Mouse (Mus musculus) mature B cell (primary cell): ENCODE measurements around the gene Gm20521.

Source experiments
- in situ Hi-C: fragments of 300-500 bp; cut with MboI; formaldehyde crosslinking; loops from 2 replicates; pipeline ENCODE4 v1.14.3; 2019

Gene Gm20521

DNA sequence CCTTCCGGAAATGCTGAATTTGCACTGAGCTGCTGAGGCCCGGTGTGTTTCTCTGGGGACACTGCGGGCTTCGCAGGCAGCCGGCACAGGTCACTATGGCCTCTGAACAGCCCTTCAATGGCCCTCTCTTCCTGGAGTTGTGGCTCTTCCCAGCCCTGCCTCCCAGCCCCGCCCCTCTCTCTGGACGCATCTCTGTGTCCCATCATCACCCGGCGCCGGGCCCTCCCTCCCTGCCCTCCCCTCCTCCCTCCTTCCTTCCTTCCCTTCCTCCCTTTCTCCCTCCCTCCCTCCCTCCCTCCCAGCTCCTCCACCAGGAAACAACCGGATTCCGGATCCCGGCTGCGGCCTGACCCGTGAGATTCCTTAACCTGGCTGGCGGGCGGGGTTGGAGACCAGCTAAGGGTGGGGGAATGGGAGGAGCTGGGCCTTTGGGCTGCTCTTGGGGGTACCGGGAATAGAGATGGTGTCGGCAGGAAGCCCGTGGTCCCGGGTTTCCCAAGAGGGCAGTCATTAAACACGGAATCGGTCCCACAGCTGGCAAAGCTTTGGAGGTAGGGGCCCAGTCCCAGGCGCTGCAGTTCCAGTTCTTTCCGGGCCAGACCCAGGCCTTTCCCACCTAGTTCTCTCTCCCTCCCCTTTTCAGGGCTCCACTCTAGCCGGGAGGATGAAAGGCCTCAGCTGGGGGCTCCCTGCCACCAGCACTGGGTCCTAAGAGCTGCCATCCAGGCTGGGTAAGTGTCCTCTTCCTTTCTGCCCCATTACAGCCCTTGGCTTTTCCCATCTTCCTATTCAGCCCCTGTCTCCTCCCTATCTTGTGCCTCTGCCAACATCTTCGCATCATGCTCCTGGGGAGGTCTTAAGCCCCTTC lies at the start of gene Gm20521, which contains the start of gene Bcl2l2:
Gene Gm20521, plus strand, starts transcription at position 288 of the 868 bp plus-strand sequence.
Gene Bcl2l2, plus strand, starts transcription at position 224 of the 868 bp plus-strand sequence.
- in situ Hi-C loops = no loop called here

DNA sequence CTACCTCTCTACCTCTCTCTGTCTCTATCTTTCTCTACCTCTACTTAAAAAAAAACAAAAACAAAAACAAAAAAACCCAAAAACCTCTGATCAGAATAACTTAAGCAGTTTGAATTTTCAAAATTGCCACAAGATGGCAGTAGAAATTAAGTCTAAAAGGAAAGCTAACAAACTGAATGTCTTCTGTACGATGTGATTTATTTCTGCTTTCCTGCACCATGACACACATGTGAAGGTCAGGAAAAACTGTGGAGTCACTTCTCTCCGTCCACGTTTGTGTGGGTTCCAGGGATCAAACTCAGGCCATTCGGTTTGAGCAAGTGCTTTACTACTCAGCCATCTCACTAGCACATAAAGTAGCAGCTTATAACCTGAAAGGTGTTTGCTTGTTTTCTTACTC lies 39.8 kb upstream of the Gm20521 start:
- in situ Hi-C loops = no loop called here

DNA sequence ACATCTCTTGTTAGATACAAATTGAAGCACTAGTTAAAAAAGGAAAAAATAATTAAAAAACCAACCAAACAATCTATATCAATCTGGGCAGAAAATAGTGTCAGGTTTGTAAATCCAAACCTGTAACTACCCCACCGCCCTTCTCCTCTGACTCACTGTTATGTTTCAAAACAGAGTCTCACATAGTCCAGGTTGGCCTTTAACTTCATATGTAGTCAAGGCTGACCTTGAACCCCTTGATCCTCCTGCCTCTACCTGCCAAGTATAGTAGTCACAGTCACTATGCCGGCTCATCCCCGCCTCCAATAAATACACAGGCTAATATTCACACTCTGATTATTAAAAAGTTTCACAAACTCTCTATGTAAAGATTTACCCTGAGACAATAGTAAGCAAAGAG lies 27.5 kb upstream of the Gm20521 start:
- in situ Hi-C loops = no loop called here

DNA sequence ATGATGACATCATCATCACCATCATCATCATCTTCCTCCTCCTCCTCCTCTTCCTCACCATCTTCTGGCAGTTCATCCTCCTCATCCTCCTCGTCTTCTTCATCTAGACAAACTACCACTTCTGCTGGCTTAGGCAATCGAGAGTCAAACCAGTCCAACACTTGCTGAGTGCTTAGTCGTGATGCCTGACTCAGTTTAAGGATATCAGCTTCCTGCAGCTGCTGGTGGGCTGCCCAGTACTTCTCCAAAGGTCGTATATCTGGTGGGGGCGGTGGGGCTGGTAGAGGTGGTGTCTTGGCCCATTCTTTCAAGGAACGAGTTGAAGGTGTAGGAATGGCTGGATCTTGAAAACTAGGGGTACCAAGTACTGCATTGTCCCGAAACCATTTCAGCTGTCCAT lies 26.5 kb upstream of the Gm20521 start:
- in situ Hi-C loops = no loop called here

DNA sequence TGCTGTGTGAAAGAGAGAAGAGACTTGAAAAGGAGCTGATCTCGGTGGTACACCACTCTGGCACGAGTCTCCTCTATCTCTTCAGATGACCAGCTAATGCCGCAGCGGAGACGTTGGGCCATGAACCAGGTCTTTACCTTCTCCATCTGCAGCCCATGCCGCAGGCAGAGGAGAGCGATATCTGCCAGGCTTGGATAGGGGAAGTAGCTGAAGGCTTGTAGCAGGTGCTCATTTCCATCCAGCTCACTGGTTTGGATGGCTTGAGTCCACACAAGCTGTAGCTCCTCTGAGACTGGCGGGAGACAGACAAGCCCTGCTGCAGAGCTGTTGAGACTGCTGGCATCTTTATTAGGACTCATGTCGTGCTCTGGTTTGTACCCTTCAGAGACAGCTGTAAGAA lies 25.4 kb upstream of the Gm20521 start:
- in situ Hi-C loops = no loop called here

DNA sequence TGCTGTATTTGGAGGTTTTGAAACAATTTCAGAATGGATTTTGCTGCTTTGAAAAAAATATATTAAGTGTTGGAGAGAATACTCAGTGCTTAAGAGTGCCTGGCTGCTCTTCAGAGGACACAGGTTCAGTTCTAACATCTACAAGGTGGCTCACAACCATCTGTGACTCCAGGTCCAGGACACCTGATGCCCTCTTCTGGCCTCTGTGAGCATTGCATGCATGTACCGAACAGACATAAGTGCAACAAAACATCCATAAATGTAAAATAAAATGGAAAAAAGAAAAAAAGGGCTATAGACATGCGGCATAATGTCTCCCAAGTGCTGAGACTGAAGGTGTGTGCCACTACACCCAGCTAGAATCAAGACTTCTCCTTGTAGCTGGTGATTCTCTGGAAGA lies 22.7 kb upstream of the Gm20521 start:
- in situ Hi-C loops = no loop called here

DNA sequence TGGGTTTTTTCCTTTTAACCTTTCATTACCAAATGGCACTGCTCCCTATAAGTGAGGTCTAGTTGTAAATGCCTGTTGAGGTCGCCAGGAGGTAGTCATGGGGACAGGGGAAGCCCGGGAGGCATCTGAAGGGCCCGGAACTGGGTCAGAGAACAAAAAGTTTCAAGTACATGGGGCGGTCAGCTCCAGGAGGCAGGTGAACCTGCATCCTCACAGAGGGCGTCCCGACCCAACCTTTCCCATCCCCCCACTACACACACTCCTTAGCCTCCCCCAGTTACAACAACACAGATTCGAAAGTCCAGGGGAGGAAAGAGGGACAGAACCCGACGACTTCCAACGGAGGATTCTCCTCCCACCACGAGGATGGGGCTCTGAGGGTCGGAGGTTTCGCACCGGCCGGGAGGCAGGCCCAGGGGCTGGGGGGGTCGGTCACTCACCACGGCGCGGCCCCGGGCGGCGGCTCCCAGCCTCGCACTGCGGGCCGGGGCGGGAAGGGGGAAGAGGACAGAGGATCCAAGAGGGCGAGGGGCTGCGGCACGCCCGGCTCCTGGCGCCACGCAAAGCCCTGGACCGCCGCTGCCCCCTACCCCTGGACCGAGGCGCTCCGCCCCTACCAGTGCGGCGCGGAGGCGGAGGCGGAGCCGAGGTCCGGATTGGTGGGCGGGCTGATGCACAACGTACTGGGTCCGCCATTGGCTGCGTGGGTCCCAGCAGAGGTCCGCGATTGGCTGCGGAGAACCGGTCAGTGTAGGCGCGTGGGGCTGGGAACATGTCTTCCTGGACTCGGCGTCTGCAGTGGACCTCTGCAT lies 19.5 kb upstream of the Gm20521 start:
- in situ Hi-C loops = no loop called here

DNA sequence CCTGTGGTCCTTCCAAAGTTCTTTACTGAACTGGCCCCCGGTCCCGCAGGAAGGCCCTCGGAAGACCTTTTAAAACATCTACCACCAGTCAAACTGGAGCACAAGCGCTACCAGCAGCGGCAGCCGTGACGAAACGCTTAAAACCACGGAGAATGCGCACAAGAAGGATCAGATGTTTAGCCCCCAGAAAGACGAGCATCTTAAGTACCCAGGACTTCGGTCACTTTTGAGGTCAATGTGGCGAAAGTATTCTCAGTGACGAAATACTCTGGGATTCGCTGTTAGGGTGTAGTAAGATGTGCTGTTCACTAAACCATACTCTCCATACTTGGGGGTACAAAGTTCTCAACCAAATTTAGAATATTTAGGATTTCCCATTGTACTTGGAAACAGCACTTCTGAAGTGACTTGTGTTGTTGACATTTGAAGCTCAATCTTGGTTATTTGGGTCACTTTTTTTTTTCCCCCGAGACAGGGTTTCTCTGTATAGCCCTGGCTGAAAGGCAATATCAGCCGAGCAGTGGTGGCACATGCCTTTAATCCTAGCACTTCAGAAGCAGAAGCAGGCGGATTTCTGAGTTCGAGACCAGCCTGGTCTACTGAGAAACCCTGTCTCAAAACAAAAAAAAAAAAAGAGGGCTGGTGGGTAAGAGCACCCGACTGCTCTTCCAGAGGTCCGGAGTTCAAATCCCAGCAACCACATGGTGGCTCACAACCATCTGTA lies 18.8 kb upstream of the Gm20521 start:
- in situ Hi-C loops = no loop called here

DNA sequence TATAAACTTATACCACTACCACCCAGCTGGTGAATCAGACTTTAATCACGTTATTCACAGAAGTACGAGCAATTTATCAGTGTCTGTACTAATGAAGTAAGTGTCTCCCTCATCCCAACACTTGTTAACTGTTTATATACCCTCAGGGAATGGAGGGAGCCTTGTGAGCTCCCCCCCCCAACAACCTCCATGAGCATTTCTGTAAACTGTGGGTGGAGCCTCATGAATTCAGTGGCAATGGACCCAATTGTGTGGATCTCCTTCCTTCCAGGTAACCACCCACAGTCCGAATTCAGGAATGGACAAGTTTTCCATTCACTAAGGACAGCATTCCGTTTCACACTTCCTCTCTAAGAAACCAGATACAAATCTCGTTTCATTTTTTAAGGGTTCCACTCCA lies 17.6 kb upstream of the Gm20521 start:
- in situ Hi-C loops = no loop called here

DNA sequence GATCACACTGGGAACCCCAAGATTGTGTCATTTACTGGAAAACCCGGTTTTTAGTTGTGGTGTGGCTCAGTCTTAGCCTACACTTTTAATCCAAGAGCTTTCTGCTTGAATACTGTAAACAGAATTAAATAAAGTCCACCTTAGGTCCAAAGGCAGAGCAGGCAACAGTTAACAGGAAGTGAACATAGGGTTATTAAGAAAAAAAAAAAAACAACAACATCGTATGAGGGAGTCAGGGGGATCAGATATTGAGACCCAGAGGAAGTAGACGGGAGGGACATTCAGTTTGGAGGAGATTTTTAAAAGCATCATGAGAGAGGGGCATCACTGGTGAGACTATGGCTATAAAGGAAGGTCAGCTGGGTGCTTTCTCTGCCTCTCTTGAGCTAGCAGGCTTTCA lies 17.0 kb upstream of the Gm20521 start:
- in situ Hi-C loops = no loop called here

DNA sequence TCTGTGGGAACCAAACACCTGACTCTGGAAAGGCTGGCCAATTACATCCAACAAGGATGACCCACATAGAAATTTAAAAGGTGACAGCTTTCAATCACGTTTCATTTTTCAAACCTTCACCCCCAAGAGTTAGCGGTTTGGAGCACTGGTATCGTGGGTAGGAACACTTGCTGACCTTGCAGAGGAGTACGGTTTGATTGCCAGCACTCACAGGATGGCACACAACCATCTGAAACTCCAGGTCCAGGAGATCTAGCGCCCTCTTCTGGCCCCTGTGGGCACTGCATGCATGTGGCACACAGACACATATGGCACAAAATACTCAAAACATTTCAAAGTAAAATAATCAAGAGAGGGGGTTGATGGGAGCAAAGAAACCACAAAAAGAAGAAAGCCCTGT lies 16.3 kb upstream of the Gm20521 start:
- in situ Hi-C loops = no loop called here

DNA sequence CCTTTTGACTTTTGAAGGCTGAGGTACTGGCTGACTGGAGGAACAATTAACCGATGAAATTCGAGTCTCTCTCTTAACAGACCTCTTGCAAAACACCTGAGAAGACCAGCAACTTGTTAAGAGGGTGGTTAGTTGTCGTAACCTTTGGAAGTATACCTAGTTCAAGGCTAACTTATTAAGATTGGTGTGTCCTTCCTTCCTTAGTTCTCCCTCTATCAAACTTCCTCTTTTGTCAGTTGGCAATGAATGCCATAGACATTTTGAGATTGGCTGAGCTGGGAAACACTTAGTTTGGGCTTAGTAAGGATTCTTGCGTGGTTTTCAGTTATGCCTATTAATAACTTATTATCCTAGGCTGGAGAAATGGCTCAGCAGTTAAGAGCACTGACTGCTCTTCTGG lies 15.2 kb upstream of the Gm20521 start:
- in situ Hi-C loops = no loop called here

DNA sequence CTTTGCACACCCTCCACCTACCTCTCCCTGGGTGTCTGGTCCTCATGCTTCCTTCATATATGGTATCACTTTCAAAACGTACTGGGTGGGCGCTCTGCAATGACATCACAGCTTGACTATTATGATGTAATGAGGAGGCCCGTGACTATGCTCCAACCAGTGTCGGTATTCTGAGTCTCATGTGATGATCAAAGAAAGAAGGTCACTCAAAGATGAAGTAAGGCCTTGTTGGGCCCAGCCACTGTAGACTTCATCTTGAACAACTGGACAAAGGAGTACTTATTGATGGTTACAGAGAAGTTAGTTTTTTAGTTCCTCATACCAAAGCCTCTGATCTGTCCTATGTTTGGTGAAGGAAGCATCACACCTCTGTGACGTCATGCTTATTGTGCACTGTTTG lies 12.4 kb upstream of the Gm20521 start, which contains the start of gene Homez:
Gene Homez, minus strand, starts transcription at position 101 of the 400 bp plus-strand sequence.
- in situ Hi-C loops = no loop called here

DNA sequence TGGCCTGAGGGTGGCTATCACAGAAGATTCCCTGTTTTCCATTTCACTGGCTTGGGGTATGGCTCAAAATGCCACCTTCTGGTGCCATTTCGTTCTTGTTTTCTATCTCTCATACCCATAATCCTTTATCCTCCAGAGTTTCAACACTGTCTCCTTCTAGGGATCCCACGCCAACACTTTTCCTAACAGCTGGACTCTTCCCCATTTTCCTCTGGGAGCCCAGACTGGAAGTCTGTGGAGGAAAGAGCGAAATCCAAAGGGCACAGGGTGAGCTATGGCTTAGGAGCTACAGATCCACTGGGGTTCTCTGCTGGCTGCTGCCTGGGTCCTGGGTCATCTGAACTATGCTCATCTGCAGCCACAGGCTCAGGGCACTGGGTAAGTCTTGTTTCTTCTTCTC lies 9.1 kb upstream of the Gm20521 start:
- in situ Hi-C loops = no loop called here

DNA sequence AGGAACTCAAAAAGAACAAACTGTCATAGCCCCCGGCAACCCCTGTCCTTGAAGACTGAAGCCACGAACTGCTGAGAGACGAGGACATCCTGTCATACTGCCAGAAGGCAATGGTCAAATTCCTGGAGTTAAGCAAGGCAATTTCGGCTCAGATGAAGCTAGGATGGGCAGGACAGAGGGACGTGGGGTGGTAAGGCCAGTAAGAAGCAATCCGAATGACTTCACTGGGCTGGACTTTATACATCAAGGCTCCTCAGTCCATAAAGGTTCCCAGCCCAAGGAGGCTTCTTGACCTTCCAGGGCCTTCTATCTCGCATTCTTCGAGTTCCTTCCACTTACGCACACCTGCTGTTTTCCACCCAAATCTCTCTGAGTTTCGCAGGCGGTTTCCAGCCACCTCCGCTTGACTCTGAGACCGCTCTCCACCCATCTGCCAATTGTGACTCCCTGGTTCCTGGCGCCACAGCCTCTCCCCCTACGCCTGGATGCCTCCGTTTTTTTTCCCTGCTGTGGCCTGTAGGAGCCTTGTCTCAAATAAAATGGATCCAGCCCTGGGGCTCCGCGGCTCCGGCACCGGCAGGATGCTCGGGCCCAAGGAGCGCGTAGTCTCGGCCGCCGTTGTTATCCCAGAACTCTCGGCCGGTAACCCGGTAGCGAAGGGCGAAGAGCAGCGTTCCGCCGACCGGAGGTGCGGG lies 7.2 kb upstream of the Gm20521 start:
- in situ Hi-C loops = no loop called here

DNA sequence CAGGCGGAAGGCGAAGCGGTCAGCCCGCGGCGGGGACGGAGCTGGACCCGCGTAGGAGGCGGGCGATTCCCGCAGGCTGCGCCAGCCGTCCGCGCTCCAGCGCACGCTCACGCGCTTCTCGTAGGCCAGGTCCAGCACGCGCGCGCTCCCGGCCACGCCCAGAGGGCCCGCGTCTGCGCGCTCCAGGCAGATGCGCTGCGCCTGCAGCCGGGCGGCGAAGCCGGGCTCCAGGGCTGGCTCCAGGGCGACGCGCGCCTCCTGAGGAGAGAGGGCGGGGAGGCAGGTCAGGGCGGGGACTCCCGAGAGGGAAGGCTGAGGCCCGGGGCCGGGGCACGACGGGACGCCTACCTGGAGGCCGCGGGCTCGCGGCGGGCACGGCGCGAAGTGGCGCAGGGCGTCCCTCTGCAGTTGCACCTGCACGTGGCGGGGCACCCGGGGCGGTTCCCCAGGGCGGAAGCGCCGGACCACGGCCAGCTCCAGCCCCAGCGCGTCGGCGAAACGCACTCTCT lies 6.6 kb upstream of the Gm20521 start:
- in situ Hi-C loops = no loop called here

DNA sequence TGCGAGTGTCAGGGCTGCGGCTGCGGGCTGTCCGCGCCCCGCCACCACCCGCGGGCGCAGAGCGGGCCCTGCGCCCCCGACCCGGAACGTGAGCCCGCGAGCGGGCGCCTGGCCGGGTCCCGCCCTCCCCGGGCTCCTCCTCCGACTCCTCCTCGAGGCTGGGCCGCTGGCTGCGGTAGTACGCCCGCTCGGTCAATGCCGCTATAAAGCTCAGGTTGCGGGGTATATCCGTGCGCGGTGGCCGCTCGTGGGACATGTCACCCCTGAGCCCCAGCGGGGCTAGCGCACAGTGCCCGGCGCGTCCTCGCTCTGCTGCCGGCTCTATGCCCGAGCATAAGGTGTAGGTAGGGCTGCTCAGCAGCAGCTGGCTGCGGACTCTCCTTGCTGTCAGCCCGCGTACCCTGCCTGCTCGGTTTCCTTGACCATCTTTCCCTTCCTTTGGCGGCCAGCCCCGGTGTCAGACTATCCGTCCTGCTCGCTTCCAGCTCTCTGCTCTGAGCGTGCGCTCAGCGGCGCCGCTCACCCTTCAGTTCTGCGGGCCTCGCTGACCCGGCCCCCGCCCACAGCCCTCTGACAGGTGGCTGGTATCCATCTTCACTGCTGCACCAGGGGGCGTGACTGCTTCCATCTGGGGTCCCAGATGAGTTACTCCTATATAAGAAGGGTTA lies 6.1 kb upstream of the Gm20521 start, which contains the start of gene Ppp1r3e:
Gene Ppp1r3e, minus strand, starts transcription at position 503 of the 668 bp plus-strand sequence.
- in situ Hi-C loops = no loop called here

DNA sequence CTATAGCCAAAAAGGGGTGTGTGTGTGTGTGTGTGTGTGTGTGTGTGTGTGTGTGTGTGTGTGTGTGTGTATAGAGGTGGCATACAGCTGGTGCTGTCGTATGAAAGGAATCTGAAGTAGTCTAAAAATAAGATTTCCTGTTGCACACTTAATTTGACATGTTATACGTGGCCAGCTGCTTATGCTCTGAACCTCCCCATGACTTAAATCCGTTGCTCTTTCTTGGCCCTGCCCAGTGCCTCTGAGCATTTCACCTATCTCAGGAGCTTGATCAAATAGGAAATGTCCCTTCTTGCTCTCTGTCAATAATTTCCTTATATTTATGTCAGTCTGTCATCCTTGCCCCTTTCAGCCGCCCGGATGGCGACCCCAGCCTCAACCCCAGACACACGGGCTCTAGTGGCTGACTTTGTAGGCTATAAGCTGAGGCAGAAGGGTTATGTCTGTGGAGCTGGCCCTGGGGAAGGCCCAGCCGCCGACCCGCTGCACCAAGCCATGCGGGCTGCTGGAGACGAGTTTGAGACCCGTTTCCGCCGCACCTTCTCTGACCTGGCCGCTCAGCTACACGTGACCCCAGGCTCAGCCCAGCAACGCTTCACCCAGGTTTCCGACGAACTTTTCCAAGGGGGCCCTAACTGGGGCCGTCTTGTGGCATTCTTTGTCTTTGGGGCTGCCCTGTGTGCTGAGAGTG lies 926 bp downstream of the Gm20521 start:
- in situ Hi-C loops = no loop called here

DNA sequence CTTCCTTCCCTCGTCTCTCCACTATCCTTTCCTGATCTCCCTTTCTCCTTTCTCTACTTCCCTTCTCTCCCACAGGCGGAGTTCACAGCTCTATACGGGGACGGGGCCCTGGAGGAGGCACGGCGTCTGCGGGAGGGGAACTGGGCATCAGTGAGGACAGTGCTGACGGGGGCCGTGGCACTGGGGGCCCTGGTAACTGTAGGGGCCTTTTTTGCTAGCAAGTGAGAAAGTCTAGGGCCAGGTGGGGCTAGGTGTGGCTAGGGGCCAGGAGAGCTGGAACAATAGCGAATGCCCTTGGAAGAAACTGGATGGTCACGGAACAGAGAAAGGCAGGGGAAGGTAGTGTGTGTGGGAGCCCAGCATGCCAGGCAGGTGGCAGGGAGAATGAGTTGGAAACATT lies 2.1 kb downstream of the Gm20521 start:
- in situ Hi-C loops = no loop called here

DNA sequence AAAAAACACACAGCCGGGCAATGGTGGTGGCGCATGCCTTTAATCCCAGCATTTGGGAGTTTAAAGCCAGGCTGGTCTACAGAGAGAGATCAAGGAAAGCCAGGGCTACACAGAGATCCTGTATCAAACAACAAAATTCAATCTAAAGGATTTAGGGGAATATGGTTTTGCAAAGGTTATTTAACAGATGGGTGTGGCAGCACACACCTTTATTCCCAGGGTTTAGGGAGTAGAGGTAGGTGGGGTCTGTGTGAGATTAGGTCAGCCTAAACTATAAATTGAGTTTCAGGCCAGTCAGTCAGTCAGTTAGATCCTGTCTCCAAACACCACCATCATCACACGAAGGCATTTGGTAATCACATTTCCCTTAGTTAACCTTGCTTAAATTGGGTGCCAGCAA lies 9.0 kb downstream of the Gm20521 start, which contains the start of gene Pabpn1:
Gene Pabpn1, plus strand, starts transcription at position 301 of the 400 bp plus-strand sequence.
- in situ Hi-C loops = no loop called here
